Mouse (Mus musculus) brain, adult 2 months (tissue): ENCODE measurements at regions not wholly inside any gene's neighbourhood (a gene's known extent, or its start where the extent isn't known, plus 50 kb on each side); places are given as distances from the start of the nearest gene placed in this dataset.

Source experiments
- DNase-seq: peaks from one replicate; pipeline ENCODE4 v3.0.0; 2011; ENCODE audit warnings: low read depth, low spot score

DNA sequence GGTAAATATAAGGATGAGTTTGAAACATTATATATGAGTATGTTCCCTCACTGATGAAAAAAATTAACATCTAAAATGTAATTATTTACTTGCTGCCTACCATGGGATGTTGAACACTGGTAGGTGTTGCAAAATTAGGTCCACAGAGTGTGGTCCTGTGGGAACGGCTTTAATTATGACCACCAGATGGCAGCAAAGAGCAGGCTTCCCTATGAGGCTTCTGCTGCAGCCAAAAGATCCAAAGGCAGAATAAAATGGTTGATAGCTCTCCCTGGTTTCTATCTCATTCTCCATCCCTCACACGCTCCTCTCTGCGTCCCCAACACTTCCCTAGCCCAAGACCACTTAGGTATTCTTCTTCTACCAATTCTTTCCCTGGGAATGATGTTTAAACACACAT, 54.6 kb upstream of the Cit start:
- DNase-seq, result peak; percentile 89
